Mouse (Mus musculus) heart, adult 2 months (tissue): ENCODE results near the gene Gja6.

ENCODE experiments used
- CTCF ChIP-seq: fragments of 200-600 bp; IDR thresholded peaks from 2 replicates; pipeline ENCODE4 v1.8.1; 2022; ENCODE audit warnings: antibody characterized with exemption, mild to moderate bottlenecking, moderate library complexity
- POLR2A ChIP-seq: fragments of 200-500 bp; IDR thresholded peaks from 2 replicates; pipeline ENCODE4 v1.6.1; 2011; ENCODE audit warnings: mild to moderate bottlenecking, low read depth, low read length, control low read depth; ENCODE audit not compliant: insufficient read depth

DNA sequence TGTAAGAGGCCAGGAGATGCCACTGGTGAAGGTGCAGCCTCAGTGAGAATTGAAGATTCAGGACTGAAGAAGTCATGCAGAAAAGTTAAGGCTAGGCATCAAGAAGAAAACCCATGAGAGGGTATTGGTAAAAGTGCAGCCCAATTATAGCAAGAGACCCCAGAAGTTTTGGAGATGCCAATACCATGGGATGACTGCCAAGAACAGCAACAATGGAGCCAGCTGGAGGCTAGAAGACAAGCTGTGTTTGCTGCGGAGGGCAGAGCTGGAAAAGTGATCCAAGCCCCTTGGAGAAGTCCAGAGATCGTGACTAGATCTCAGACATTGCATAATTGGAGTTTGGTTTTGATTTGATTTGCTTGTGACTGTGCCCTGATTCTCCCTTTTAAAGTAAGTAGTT lies 20.6 kb downstream of the Gja6 start:
- TF ChIP-seq CTCF (no peak), POLR2A (no peak)
